Mouse (Mus musculus) testis, adult 2 months (tissue): ENCODE measurements around the gene Cideb. TPM values are rescaled to one million over a fixed set of nuclear protein-coding genes. Genes with fewer than 3 reads are reported as not detected.

Source experiments
- H3K27ac ChIP-seq: fragments of 200-500 bp; 2 replicates; pipeline ENCODE4 v1.5.1; 2012; ENCODE audit warnings: low read depth, low read length; ENCODE audit not compliant: control insufficient read depth, insufficient read depth
- H3K27me3 ChIP-seq: fragments of 200-500 bp; 2 replicates; pipeline ENCODE4 v1.6.1; 2012; ENCODE audit warnings: mild to moderate bottlenecking, low read length, moderate library complexity; ENCODE audit not compliant: control insufficient read depth, insufficient read depth
- H3K36me3 ChIP-seq: fragments of 200-500 bp; 2 replicates; pipeline ENCODE4 v1.6.1; 2012; ENCODE audit warnings: mild to moderate bottlenecking, low read length; ENCODE audit not compliant: control insufficient read depth, insufficient read depth
- H3K4me1 ChIP-seq: fragments of 200-500 bp; 2 replicates; pipeline ENCODE4 v1.6.1; 2012; ENCODE audit warnings: low read length; ENCODE audit not compliant: control insufficient read depth, insufficient read depth
- H3K4me3 ChIP-seq: fragments of 200-500 bp; 2 replicates; pipeline ENCODE4 v1.5.1; 2012; ENCODE audit warnings: low read depth, mild to moderate bottlenecking, low read length, moderate library complexity, mixed read lengths; ENCODE audit not compliant: control insufficient read depth
- CTCF ChIP-seq: fragments of 200-500 bp; IDR thresholded peaks from 2 replicates; pipeline ENCODE4 v1.5.1; 2012; ENCODE audit warnings: low read depth, mild to moderate bottlenecking, inconsistent platforms, low read length, moderate library complexity; ENCODE audit not compliant: control insufficient read depth, insufficient read depth, insufficient replicate concordance
- POLR2A ChIP-seq: fragments of 200-500 bp; IDR thresholded peaks from 2 replicates; pipeline ENCODE4 v1.6.1; 2012; ENCODE audit warnings: low read depth, mild to moderate bottlenecking, inconsistent platforms, low read length, moderate library complexity; ENCODE audit not compliant: control insufficient read depth
- polyA plus RNA-seq: library from polyadenylated mRNA; depleted of rRNA; stranded (reverse); fragments of >200 nt; gene quantifications from 2 replicates; pipeline ENCODE4 v1.2.3, GENCODE M21; 2012

Cideb gene
- polyA plus RNA-seq, 1 experiment, result not detected

GRCm38 (mm10) chr14:55730116-55730515, 28.1 kb downstream of the Cideb start:
- TF ChIP-seq POLR2A (no peak), CTCF (no peak)

GRCm38 (mm10) chr14:55727889-55728685, 30.2 kb downstream of the Cideb start:
- no peak overlapping the region for H3K27ac ChIP-seq
- peak overlapping the region; percentile 68 for H3K4me3 ChIP-seq
- no peaks in the 10 kb centered on the region for H3K27me3 ChIP-seq
- H3K36me3 ChIP-seq, result no peaks in the 10 kb centered on the region
- TF ChIP-seq CTCF (no peak), POLR2A (0 out of 2 replicates have a peak, but pooled peaks have one; percentile 36)
- peaks cover 2% of the 10 kb centered on the region; the same call in 1 of the 2 replicates for H3K4me1 ChIP-seq

More at GRCm38 (mm10) chr14:55730116-55730515, 28.1 kb downstream of the Cideb start:
- H3K27ac ChIP-seq, result no peak overlapping the region
- H3K4me3 ChIP-seq, result no peak overlapping the region
- no peaks in the 10 kb centered on the region for H3K36me3 ChIP-seq
- no peaks in the 10 kb centered on the region for H3K27me3 ChIP-seq
- H3K4me1 ChIP-seq, result peaks cover 11% of the 10 kb centered on the region

DNA sequence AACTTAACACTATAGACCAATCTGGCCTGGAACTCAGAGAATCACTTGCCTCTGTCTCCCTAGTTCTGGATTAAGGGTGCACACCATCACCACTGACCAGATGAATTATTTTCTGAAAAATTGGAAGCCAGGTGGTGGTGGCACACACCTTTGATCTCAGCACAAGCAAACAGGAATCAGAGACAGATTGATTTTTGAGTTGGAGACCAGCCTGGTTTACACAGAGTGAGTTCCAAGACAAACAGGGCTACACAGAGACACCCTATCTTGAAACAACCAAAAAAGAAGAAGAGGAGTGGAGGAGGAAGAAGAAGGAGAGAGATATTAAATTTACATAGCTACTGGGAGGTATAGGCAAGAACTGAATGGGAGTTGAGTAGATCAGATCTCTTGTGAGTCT, 32.0 kb downstream of the Cideb start:
- H3K27ac ChIP-seq, result no peak overlapping the region
- H3K27me3 ChIP-seq, result no peaks in the 10 kb centered on the region
- H3K4me1 ChIP-seq, result peaks cover 5% of the 10 kb centered on the region
- no peak overlapping the region for H3K4me3 ChIP-seq
- H3K36me3 ChIP-seq, result no peaks in the 10 kb centered on the region
- TF ChIP-seq CTCF, result no peak
- TF ChIP-seq POLR2A, result no peak

- H3K27me3 ChIP-seq, result no peaks in the 10 kb centered on the region
- TF ChIP-seq CTCF (no peak), POLR2A (no peak)
- no peak overlapping the region for H3K4me3 ChIP-seq
- no peak overlapping the region for H3K27ac ChIP-seq
- H3K4me1 ChIP-seq, result peaks cover 4% of the 10 kb centered on the region
- H3K36me3 ChIP-seq, result no peaks in the 10 kb centered on the region
These were observed 33.8 kb downstream of the Cideb start for GRCm38 (mm10) chr14:55724411-55724871.

DNA sequence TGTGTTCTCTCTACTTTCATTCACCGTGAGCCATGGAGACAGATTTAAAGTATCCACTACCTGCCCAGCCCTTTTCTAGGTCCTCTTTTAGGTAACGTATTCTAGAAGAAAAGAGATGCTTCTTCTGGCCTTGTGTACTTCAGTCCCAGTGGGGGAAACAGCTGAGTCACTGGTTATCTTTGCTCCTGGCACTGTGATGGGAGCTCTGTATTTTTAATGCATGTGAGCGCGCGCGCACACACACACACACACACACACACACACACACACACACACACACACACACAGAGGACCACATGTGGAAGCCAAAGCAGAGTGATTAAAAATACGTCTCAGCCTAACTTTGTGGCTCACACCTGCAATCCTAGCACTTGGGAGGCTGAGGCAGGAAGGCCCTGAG, 34.8 kb downstream of the Cideb start:
- H3K4me1 ChIP-seq, result peaks cover 4% of the 10 kb centered on the region
- no peaks in the 10 kb centered on the region for H3K27me3 ChIP-seq
- no peaks in the 10 kb centered on the region for H3K36me3 ChIP-seq
- H3K27ac ChIP-seq, result no peak overlapping the region
- no peak for TF ChIP-seq POLR2A
- TF ChIP-seq CTCF, result no peak
- no peak overlapping the region for H3K4me3 ChIP-seq

DNA sequence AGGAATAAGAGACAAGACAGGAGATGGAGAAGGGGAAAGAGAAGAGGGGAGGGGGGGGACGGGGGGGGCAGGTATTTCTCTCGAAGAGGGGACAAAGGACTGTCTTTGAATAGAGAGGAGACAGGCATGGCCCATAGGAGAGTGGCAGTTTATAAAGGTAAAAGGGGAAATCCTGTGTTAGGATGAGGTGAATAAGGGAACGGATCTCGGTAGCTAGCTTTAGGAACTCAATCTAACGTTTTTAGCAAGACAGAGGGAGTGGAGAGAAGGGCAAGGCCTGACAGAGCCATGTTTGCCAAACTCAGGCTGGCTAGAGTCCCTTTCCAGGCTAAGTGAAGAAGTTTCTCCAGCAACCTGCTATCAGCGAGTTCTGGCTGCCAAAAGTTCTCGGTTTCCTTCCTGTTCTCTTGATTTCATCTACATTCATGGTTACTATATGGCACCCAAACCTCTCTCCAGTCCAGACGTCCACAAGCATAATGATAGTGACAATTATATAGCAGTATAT, 35.8 kb downstream of the Cideb start:
- H3K36me3 ChIP-seq, result no peaks in the 10 kb centered on the region
- H3K4me1 ChIP-seq, result peaks cover 4% of the 10 kb centered on the region
- no peaks in the 10 kb centered on the region for H3K27me3 ChIP-seq
- no peak for TF ChIP-seq CTCF
- no peak for TF ChIP-seq POLR2A
- H3K4me3 ChIP-seq, result no peak overlapping the region
- H3K27ac ChIP-seq, result 0 out of 2 replicates have a peak overlapping the region, but pooled peaks have one; percentile 16

GRCm38 (mm10) chr14:55721700-55722437, 36.4 kb downstream of the Cideb start, which contains the start of gene Rabggta:
Gene Rabggta (minus strand): TSS chr14:55722263.
- H3K4me3 ChIP-seq, result peak within 1 kb of the TSS; percentile 92
- TF ChIP-seq CTCF (peak; percentile 97), POLR2A (peak; percentile 39)
- no peaks in the 10 kb centered on the region for H3K27me3 ChIP-seq
- H3K36me3 ChIP-seq, result no peaks in the 10 kb centered on the region
- H3K27ac ChIP-seq, result peak within 1 kb of the TSS; percentile 32; the same call in 1 of the 2 replicates
- H3K4me1 ChIP-seq, result peaks cover 4% of the 10 kb centered on the region
